Mouse (Mus musculus): Measurements from ENCODE around the gene Snx18. TPM values are rescaled to one million over a fixed set of nuclear protein-coding genes. Genes with fewer than 3 reads are reported as not detected.

Gene Snx18
- polyA plus RNA-seq, 2 experiments from 2014 or later: 12.1 to 12.4 TPM

- no peak for ATAC-seq
These were observed 61.8 kb downstream of the Snx18 start for GRCm38 (mm10) chr13:113556538-113556937.

GRCm38 (mm10) chr13:113555226-113555625, 63.1 kb downstream of the Snx18 start:
- no peak for ATAC-seq

GRCm38 (mm10) chr13:113553603-113554230, 64.6 kb downstream of the Snx18 start:
- no peak for ATAC-seq

- ATAC-seq: no peak
These were observed 66.0 kb downstream of the Snx18 start for GRCm38 (mm10) chr13:113552341-113552740.

GRCm38 (mm10) chr13:113550866-113551565, 67.3 kb downstream of the Snx18 start:
- ATAC-seq: no peak

- ATAC-seq: no peak
These were observed 69.3 kb downstream of the Snx18 start for GRCm38 (mm10) chr13:113549021-113549420.

- no peak for ATAC-seq
These were observed 70.4 kb downstream of the Snx18 start for GRCm38 (mm10) chr13:113547807-113548426.

- no peak for ATAC-seq
These were observed 76.0 kb downstream of the Snx18 start for GRCm38 (mm10) chr13:113542374-113542773.

Other genes with a start within 250 kb of the Snx18 start
- not detected for gene Hspb3, start 45.1 kb upstream of the Snx18 start, polyA plus RNA-seq (2017; shearing (Covaris generic))
- gene Arl15, start 175.9 kb upstream of the Snx18 start, polyA plus RNA-seq (2017; shearing (Covaris generic)): 10 to 100 TPM; 11.2 to 14.6 TPM